Comparison of ENCODE assay signal across 8 mouse cellular contexts in genomic region chr16:72662837-72663350, GRCm38 (mm10).
DNase-seq lines count a peak whose midpoint lies in the region; ATAC-seq lines count a peak whose summit lies in the region.

No protein-coding gene starts in this region.

- H3K4me3 ChIP-seq in hindbrain, embryonic 13.5 days = peak overlapping the region; percentile 84

- H3K4me2 ChIP-seq in hindbrain, embryonic 13.5 days = peak overlapping the region; percentile 83

- no peaks in the 10 kb centered on the region for H3K9me3 ChIP-seq in hindbrain, embryonic 13.5 days

- peak overlapping the region; percentile 87 for H3K9ac ChIP-seq in hindbrain, embryonic 13.5 days

- DNase-seq in WW6 (ENCODE audit: low read depth, low spot score) = peak; percentile 38
- DNase-seq in cerebellum, postnatal 36 days = peak; percentile 70 to 75
- DNase-seq in frontal cortex, postnatal 36 days (ENCODE audit: low spot score in 2 of 2) = peak; percentile 75 to 78
- DNase-seq in left cerebral cortex, adult 11 months (ENCODE audit: low spot score) = peak; percentile 28
- DNase-seq in lung, postnatal 10 days = peak; percentile 84
- DNase-seq in right cerebral cortex, adult 2 months (ENCODE audit: low spot score in 2 of 2) = peak; percentile 76 to 79
- no peak for DNase-seq in natural killer cell, adult 2 months (ENCODE audit: low spot score in 2 of 2)

- H3K27me3 ChIP-seq in hindbrain, embryonic 13.5 days = no peaks in the 10 kb centered on the region

- H3K36me3 ChIP-seq in hindbrain, embryonic 13.5 days = no peaks in the 10 kb centered on the region

- peaks cover 31% of the 10 kb centered on the region for H3K4me1 ChIP-seq in hindbrain, embryonic 13.5 days (replicated peaks)

- peak; percentile 83 for ATAC-seq in hindbrain, embryonic 13.5 days (ENCODE audit: low FRiP score)

- peak overlapping the region; percentile 89 for H3K27ac ChIP-seq in hindbrain, embryonic 13.5 days

- WGBS in hindbrain, embryonic 13.5 days = under 1% methylated on average over 26 of the region's 26 CpGs

Comparison
In these comparisons a context has a peak if more than half of its experiments do, and no peak if none do; other contexts are left out.
1. DNase-seq: peak in WW6 (single experiment), cerebellum, postnatal 36 days (2 of 2), frontal cortex, postnatal 36 days (2 of 2), left cerebral cortex, adult 11 months (single experiment), lung, postnatal 10 days (single experiment) and right cerebral cortex, adult 2 months (2 of 2); none in natural killer cell, adult 2 months (0 of 2).